Mouse (Mus musculus) liver, adult 2 months (tissue): ENCODE data around the gene Tuba3b.

Experiments
- CTCF ChIP-seq: fragments of 200-500 bp; IDR thresholded peaks from 2 replicates; pipeline ENCODE4 v1.5.1; 2011; ENCODE audit warnings: low read depth, low read length, control low read depth
- POLR2A ChIP-seq: fragments of 200-500 bp; IDR thresholded peaks from 2 replicates; pipeline ENCODE4 v1.6.1; 2011; ENCODE audit warnings: low read length, control low read depth; ENCODE audit not compliant: insufficient read depth; ENCODE audit errors: extremely low read depth

DNA sequence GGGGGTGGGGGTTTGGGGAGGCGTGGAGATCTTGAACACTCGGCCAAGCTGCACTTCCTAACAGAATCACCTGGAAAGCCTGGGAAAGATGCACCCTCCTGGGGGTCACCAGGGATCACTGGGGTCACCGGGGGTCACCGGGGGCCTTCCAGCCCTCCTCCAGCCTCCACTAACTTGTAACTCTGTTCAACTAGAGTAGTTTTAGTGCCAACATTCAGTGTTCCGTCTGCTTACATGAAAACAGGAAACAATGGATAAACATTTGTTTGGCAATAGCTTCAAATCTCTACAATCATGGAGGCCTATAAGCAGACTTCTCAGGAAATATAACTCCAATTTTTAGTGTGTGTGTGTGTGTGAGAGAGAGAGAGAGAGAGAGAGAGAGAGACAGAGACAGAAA lies 37.4 kb downstream of the Tuba3b start:
- TF ChIP-seq CTCF (no peak), POLR2A (no peak)
